Mouse (Mus musculus): ENCODE results near the gene Acp5.
"Not testable (repeated sequence)": the region's sequence is repeated elsewhere in the genome, so short reads cannot be mapped to it uniquely, and the experiment has no call there.

Acp5 gene

DNA sequence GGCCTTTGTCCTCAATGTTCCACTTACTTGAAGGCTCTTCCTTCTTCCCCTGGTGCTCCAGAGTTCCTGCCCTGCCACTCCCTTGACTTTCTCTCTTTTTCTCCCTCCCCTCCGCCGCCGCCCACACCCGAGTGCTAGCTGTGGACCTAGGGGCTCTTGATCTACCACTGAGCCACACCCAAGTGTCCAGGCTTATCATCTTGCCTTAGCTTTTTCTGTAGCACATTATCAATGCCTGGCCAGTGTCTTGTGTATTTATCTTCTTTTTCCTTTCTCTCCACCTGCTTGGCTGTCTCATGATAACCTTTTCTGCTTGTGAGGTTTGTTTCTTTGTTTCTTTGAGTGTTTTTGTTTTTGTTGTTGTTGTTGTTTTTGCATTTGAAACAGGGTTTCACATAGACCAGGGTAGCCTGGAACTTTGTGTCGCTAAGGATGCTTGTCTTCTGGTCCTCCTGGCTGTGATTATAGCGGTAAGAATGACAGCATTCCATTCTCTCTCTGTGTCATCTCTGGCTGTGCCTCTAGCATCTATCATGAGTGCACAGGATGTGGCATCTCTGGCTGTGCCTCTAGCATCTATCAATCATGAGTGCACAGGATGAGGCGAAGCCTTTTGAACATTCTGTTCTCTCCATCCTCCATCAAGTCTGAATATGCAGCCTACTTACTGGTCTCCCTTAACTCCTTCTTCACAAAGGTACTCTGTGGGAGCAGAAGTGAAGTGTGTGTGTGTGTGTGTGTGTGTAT, at the start of gene Acp5:
Acp5 (minus strand) TSS at position 68 of the 747 bp plus-strand sequence.
- DNase-seq (ENCODE audit: low read depth, low spot score), result no peak

DNA sequence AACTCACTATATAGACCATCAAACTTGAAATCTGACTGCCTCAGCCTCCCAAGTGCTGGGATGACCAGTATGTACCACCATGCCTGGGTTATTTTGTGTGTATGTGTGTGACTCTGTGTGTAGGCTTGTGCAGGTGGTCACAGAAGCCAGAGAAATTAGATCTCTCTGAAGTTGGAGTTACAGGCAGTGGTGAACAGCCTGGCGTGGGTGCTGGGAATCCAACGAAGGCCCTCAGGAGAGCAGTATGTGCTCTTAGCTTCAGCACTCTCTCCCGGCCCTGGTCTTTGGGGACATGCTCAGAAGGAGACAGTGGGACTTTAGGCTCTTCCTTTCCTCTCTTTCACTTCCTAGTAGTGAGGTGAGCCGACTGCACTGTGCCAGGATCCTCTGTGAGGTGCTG, 36.8 kb upstream of the Acp5 start:
- no peak for DNase-seq (ENCODE audit: low read depth, low spot score)

DNA sequence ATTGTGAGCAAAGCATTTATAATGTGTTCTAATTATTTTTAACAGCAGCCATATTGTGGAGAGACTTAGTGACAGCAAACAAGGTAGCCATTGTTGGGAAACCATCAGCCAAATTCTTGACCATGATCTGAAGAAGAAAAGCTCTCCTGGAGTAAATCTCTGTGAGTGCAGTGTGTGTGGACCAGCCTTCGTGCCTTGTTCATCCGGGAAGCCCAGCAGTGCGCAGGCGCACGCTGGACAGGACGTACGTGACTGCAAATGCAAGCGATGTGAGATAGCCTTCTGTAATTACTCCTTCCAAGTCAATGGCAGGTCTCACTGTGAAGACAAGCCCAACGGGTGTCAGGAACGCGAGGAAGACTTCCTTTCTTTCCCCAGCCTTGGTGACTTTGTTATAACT, 33.8 kb upstream of the Acp5 start:
- no peak for DNase-seq (ENCODE audit: low read depth, low spot score)

DNA sequence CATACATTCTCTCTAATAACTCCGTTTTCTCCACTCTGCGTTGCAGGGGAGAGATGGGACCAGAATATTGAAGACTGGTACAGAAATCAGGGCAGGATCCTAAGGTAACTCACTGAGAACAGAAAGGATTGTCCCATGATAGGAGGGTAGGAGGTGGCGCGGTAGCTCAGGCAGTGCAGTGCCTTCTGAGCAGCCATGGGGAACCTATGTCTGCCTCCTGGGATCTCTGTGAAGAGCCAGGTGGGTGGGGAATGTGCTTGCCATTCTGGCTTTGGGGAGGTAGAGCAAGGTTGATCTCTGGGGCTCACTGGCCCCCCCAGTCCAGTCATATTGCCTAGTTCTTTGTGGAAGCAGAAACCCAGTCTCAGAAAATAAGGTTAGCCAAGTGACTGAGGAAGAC, 32.2 kb upstream of the Acp5 start:
- no peak for DNase-seq (ENCODE audit: low read depth, low spot score)

DNA sequence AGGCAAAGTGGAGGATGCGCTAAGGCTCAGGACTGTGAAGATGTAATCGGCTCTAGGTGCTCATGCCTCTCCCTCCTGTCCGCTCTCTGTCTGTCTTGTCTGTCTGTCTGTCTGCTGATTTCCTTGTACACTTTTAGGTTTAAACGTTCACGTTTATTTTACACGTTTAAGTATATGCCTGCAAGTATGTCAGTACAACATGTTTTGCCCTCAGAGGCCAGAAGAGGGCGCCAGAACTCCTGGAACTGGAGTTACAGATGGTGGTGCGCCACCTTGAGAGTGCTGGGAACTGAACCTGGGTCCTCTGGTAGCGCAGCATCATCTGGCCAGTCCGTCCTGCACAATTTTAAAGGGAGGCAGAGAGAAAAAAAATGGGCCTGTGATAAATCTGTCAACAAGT, 31.2 kb upstream of the Acp5 start:
- no peak for DNase-seq (ENCODE audit: low read depth, low spot score)

DNA sequence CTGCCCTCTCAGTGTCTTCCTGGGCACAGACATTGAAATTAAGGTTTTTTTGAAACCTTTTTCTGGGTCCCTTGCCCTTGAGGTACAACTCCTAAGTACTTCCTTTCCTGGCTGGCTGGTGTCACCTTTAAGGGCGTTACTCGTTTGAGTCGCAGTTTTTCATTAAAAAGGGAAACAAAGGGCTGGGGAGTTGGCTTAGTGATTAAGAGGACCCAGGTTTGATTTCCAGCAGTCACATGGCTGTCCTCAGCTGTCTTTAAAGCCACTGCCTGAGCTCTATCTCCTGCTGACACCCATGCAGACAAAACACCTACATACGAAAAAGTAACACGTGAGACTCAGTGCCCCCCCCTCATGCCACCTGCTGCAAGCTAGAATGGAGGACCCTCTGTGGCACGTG, 30.5 kb upstream of the Acp5 start:
- DNase-seq (ENCODE audit: low read depth, low spot score), result no peak

DNA sequence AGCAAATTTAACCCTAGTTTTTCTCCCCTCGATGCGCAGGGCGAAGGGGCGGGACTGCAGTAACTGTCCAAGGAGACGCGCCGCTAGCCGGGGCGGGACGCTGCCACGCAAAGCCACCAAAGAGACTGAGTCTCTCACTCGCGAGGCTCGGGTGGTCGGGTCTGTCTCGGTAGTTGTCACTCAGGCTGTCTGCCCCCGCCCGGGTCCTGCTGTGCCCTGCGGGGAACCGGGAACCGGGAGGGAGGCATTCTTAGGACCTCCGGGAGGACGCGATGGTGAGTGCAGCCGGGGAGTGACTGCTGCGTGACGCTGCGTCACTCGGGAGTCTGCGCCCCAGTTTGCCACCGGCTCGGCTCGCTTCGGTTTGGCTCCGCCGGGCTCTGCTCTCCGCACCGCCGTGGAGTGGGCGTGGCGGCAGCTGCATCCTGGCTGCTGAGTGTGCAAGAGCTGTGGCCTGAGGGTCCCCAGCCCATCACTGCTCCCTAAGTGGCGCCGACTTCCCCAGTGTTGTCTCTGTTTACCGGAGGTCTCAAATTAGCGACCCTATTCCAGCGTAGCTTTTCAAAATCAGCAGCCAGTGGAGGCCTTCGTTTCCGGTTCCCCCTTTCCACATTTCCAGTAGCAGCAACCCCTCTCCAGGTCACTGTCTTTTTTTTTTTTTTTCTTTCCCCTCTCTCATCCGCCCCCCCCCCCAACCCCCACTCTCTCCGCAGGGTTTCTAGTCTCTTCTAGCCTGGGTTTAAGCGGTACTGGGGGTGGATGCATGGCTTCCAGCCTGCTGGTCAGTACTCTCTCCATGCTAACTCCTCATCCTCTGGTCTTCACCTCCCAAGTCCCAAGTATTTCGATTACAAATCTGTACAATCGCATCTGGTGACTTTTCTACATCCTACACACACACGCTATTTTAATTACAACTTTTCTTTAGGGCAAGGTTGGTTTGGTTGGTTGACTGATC, 29.5 kb upstream of the Acp5 start:
- no peak for DNase-seq (ENCODE audit: low read depth, low spot score)

DNA sequence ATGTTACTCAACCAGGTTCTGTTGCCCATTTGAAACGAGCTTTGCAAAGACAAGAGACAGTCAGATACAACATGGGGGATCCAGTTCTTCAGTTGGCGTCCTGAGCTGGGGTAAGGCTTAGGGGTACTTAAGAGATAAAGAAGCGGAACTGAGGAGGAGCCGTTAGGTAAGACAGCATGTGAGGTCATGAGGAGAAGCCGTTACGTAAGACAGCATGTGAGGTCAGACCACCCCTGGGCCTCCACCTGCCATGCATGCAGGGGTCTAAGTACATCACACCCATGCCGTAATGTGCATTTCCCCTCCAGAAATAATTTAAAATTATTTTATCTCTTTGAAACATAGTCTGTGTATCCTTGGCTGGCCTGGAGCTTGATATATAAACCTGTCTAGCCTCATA, 27.4 kb upstream of the Acp5 start:
- no peak for DNase-seq (ENCODE audit: low read depth, low spot score)

DNA sequence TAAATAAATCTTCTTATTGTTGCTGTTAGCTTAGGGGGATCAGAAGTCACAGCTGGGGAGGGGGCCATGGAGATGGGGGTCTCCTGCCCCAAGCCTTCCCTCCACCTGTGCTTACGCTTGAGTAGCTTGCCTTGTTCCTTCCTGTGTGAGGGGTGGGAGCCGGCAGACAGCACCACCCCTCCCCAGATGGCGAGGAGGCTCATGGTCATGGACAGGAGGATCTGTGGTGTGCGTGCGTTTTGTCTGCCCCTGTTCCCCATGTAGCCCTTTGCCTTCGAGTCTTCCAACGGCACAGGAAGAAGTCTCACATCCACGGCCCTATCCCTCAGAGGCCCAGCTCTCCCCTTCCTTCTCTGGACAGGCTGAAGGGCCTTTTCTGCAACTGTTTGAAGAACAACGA, 26.8 kb upstream of the Acp5 start:
- no peak for DNase-seq (ENCODE audit: low read depth, low spot score)

DNA sequence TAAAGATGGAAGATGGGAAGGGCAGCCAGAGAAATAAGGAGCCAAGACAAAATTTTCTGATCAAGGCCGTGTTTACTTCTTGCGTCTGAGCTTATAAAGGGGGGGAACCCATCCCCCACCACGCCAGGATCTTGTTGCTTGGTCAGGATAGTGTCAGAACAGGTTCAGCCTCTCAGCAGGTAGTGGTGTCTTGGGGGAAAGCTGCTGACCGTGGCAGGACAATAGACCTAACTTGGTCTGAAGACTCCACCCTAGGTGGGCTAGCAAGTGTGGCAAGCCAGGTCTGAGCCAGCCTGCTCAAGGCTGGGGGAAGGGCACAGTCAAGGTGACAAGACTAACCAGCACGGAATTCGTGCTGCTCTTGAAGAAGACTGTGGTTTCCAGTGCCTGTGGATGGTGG, 25.8 kb upstream of the Acp5 start:
- no peak for DNase-seq (ENCODE audit: low read depth, low spot score)

DNA sequence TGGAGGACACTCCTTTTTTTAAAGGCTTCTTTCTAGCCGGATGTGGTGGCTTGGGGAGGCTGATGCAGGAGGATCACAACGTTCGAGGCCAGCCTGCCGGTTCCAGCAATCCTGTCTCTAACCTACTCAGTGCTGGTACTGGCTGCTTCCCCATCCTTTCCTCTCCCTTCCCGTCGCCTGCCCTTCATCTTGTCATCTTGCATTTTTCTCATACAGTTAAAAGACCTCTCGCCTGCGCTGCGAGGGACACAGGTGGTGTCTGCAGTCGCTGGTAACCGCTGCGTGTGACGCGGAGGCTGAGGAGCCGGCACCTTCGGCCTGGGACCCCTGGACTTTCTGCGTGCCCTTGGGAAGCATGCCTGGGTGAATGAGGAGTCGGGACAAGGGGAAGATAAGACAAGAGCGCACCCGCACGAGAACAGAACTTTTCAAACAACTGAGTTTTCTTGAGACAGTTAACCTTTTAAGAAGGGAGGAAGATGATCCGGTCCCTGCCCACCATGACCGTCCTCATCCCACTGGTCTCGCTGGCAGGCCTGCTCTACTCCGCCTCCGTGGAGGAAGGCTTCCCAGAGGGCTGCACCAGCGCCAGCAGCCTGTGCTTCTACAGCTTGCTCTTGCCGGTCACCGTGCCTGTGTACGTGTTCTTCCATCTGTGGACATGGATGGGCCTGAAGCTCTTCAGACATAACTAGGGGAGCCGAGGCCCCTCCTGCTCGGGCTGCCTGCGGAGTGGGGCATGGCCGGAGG, 22.2 kb upstream of the Acp5 start:
- no peak for DNase-seq (ENCODE audit: low read depth, low spot score)

DNA sequence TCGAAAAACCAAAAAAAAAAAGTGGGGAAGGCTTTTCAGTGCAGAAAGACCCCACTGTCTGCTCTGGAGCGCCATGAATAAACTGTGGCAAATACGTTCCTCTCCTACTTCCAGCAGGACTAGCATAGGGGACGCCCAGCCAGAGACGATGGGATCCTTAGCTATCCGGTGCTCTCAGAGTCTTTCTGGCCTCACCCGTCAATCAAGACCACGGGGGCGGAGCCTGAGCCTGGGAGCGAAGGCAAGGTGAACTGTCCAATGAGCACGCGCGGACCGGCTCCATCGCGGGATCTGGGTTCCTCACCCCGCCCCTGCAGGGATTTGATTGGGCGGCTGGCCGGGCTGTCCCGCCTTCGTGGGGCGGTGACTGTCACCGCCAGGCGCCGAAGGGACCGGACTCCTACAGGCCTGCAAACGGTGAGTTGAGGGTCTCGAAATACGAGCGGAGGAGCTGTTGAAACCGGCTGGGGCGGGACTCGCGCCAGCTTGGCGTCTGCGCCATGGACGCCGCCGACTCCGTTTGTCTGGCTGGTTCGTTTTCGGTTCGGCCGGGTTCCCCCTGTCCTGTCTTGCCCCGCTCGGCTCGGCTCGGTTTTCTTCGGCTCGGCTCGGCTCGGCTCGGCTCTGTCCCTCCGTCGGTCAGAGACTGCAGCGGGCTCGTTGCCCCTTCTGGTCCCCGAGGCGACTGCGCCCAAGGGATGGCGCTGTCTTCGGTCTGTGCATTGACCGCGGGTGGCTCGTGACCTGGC, 21.2 kb upstream of the Acp5 start, which contains the start of gene Pigyl:
Pigyl (plus strand) TSS at position 350 of the 749 bp plus-strand sequence.
- peak; percentile 99 for DNase-seq (ENCODE audit: low read depth, low spot score)

DNA sequence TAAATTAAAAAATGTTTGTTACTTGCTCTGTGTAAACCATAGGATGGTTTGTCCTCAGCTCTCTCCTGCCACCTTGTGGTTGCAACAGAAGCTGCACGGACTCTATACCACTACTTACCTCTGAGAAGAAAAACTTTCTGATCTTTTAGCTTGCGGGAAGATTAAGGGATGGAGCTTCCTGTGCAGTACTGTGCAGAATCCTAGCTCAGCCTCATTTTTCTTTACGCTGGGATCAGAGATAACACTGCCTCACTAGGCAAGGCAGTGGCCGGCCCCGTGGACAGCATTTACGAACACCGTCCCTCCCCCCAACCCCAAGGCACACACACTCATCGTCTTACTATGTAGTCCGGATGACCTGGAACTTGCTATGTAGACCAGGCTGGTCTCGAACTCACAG, 20.1 kb upstream of the Acp5 start:
- DNase-seq (ENCODE audit: low read depth, low spot score), result peak; percentile 63

DNA sequence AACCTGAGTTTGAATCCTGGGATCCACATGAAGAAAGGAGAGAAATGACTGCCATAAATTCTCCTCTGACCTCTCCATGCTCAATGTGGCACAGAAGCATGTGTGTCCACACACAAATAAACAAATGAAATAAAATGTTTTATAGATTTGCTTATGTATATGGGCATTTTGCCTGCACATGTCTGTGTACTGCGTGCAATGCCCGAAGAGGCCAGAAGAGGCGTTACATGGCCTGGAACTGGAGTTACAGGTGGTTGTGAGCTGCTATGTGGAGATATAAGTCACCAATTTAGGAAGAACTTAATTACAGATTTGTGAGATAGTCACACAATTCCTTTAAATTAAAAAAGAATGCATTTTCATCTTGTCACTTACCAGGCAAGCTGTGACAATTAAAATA, 18.3 kb upstream of the Acp5 start:
- no peak for DNase-seq (ENCODE audit: low read depth, low spot score)

DNA sequence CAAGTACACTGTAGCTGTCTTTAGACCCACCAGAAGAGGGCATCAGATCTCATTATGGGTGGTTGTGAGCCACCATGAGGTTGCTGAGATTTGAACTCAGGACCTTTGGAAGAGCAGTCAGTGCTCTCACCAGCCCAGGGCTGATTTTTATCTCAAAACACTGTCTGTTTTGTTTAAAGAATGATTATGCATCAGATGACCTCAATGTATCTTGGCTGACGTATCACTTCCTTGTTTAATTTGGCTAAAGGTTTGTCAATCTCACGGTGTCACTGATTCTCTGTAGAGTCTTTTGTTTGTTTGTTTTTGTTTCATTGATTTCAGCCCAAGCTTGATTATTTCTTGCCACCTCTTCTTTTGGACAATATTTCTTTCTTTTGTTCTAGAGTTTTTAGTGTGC, 15.4 kb upstream of the Acp5 start:
- no peak for DNase-seq (ENCODE audit: low read depth, low spot score)

DNA sequence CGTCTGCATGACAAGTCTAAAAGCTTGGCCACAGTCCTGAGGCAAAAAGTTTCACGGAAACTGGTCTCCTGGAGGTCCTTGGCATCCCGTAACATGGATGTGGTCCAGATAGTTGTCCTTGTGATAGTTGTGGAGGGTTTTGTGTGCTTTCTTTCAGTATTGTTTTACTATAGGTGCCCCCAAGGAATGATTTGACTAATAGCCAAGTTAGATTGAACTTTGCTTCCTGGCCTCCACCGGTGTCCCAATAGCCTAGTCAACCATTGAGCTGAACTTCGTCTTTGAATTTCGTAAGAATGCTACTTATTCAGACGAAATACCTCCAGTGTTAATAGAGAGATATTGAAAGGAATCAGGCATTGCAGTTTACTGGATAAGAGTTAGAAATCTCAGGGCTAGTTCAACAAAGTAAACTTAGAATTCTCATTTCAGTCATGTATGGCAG, 14.8 kb upstream of the Acp5 start:
- not testable (repeated sequence) for DNase-seq (ENCODE audit: low read depth, low spot score)

DNA sequence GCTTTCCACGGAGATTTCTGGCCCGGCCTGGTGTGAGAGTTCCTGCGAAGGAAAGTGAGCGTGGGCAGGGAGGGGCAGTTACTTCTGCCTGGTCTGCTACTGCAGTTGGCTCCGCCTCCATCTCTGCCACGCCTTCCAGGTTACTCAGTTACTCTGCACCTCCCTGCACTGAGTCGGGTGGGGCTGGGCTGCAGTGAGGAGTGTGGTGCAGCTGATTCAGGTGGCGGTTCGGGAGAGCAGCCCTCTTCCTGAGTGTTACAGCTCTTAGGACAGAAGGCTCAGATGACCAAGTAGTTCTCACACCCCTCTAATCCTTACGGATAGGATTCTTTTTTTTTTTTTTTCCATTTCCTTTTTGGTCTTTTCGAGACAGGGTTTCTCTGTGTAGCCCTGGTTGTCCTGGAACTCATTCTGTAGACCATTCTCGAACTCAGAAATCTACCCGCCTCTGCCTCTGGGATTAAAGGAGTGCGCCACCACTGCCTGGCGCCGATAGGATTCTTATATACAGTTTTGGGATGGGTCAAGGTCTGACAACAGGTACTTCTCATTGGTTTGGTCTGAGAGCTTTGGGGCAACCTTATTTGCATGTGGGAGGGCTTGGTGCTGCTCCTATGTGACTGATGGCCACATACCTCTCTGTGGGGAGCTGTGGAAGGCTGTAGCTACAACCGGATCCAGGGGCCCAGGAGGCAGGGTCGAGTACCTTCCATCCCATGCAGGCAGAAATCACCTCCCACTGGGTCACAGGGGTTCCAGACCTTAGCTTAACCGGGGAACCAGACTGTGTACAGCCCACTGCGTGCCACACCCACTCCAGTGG, 14.1 kb upstream of the Acp5 start:
- DNase-seq (ENCODE audit: low read depth, low spot score), result no peak

DNA sequence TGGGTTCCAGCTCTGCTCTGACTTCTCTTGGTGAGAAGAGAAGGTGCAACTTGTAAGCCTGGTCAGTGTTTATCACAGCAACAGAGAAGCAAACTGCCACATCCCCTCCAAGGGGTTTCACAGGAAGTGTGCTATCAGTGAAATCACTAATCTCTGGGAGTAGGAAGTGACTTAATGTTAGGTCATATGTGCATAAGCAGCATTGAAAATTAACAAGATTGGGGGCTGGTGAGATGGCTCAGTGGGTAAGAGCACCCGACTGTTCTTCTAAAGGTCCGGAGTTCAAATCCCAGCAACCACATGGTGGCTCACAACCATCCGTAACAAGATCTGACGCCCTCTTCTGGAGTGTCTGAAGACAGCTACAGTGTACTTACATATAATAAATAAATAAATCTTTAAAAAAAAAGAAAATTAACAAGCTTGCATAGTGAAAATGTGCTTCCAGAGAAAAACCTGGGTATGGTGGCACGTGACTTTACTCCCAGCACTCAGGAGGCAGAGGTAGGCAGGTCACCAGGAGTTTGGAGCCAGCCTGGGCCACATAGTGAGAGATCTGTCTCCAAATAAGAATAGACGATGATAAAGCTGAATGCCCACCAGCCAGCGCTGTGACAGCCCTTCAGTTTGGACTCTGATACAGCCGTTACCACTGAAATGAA, 8.9 kb upstream of the Acp5 start:
- DNase-seq (ENCODE audit: low read depth, low spot score), result no peak

DNA sequence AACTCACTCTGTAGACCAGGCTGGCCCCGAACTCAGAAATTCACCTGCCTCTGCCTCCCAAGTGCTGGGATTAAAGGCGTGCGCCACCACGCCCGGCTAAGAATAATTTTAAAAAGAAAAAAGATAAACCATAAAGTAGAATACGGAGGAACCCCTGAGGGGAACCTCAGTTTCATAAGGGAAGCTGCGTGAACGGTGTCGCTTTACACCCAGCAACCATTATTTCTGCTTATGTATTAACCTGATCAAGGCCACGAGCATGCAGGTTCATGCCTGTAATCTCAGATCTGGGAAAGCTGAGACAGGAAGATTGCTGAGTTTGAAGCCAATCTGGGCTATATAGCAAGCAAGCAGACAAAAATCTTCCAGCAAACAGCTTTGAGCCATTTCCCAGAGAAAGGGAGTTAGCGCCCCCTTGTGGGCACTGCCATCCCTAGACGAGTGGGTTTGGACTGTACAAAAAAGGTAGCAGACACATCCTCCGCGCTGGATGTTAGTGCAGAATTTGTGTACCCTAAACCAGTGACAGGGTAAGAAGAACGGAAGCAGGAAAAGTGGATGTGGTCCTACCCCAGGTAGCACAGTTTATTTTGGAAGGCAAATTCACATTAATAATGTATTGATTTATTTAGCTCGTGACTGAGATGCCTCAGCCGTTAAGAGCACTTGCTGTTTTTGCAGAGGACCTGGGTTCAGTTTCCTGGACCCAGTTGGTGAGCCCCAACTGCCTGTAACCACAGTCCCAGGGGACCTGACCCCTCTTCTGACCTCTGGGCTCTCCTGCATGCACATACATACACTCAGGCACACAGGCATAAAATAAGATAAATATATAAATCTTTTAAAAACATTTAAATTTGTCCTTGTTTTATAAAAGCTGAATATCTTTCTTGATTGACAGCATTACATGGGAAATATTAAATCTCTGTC, 7.9 kb upstream of the Acp5 start:
- peak; percentile 80 for DNase-seq (ENCODE audit: low read depth, low spot score)
